Mouse (Mus musculus): ENCODE data around the gene Mrpl38. TPM values are rescaled to one million over a fixed set of nuclear protein-coding genes. Genes with fewer than 3 reads are reported as not detected.

Mrpl38 gene
- polyA plus RNA-seq, 1 experiment from 2014 or later: 48.8 TPM

DNA sequence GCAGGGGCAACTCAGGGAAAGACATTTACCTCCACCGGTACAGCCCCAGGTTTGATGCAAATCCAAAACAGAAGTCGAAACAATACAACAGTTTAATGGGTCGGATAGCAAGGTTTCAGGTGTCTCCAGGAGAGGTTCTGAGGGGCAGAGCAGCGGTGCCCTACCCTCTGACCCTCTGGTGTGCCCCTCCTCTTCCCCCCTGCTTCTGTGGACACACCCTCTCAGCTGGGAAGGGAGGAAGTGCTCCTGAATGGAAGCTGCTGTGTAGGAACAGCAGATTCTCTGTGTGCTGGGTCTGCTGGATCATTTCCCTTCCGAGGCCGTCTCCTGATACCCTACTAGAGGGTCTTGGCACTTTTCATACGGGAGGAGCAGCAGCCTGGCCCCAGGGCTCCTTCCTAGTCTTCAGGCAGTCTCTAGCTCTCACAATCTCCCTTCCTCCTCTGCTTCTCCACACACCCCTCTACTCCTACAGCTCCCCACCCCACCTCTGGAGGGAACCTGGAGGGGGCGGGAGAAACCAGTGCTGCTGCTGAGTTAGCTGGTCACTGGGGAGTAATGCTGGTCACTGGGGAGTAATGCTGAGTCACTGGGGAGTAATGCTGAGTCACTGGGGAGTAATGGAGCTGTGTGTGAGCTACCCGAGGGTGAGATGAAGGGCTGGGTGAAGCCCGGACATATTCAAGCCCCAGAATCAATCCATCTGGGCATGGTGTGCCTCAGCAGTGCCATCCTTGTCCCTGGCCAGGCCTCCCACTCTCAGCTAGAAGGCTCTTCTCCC lies 3.7 kb upstream of the Mrpl38 start:
- WGBS (ENCODE audit: insufficient replicate concordance): 69% methylated on average over 10 of the region's 10 CpGs
- Histone ChIP-seq H3K9ac (no peak overlapping the region), H3K27me3 (no peaks in the 10 kb centered on the region), H3K4me1 (replicated peaks) (peaks cover 62% of the 10 kb centered on the region), H3K4me2 (peak overlapping the region; percentile 29), H3K9me3 (replicated peaks) (no peaks in the 10 kb centered on the region), H3K4me3 (replicated peaks) (no peak overlapping the region), H3K36me3 (replicated peaks) (peaks cover 28% of the 10 kb centered on the region; the same call in 1 of the 2 replicates), H3K27ac (replicated peaks) (peak overlapping the region; percentile 79)
- peak; percentile 46 for ATAC-seq (ENCODE audit: insufficient read depth)

- Histone ChIP-seq H3K9me3 (replicated peaks) (no peaks in the 10 kb centered on the region), H3K36me3 (replicated peaks) (peaks cover 20% of the 10 kb centered on the region; the same call in 1 of the 2 replicates), H3K27ac (replicated peaks) (peak overlapping the region; percentile 80), H3K4me1 (replicated peaks) (peaks cover 57% of the 10 kb centered on the region), H3K27me3 (no peaks in the 10 kb centered on the region), H3K9ac (peak overlapping the region; percentile 77), H3K4me3 (replicated peaks) (peak overlapping the region; percentile 83), H3K4me2 (peak overlapping the region; percentile 83)
- WGBS (ENCODE audit: insufficient replicate concordance): under 1% methylated on average over 20 of the region's 20 CpGs
- ATAC-seq (ENCODE audit: insufficient read depth): no peak
These were observed 586 bp downstream of the Mrpl38 start for GRCm38 (mm10) chr11:116138096-116138467.

- Histone ChIP-seq H3K9me3 (replicated peaks) (no peaks in the 10 kb centered on the region), H3K27me3 (no peaks in the 10 kb centered on the region), H3K9ac (no peak overlapping the region), H3K4me3 (replicated peaks) (no peak overlapping the region), H3K4me1 (replicated peaks) (peaks cover 52% of the 10 kb centered on the region), H3K36me3 (replicated peaks) (peaks cover 33% of the 10 kb centered on the region; the same call in 1 of the 2 replicates), H3K4me2 (no peak overlapping the region), H3K27ac (replicated peaks) (no peak overlapping the region)
- WGBS (ENCODE audit: insufficient replicate concordance): 78% methylated on average over 10 of the region's 10 CpGs
- ATAC-seq (ENCODE audit: insufficient read depth): no peak
These were observed 4.5 kb downstream of the Mrpl38 start for GRCm38 (mm10) chr11:116134171-116134570.

DNA sequence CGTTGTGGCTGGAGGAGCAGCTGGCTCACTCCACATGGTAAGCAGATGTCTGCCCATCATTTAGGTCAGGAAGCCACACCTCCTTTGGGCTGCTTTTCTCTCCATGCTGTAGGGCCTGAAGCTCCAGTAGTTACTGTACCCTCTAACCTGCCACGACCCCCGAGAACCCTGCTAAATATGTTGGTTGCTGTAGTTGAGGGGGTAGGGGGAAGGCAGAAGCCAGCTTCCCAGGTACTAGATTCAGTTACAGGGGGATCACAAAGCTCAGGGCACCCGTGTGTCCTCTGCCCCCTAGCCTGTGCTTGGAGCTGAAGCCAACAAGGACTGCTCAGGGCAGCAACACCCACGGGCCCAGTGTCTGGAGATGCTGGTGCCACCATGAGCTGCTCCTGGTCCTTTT lies 5.2 kb downstream of the Mrpl38 start:
- Histone ChIP-seq H3K4me2 (no peak overlapping the region), H3K27ac (replicated peaks) (no peak overlapping the region), H3K27me3 (no peaks in the 10 kb centered on the region), H3K9me3 (replicated peaks) (no peaks in the 10 kb centered on the region), H3K9ac (no peak overlapping the region), H3K36me3 (replicated peaks) (peaks cover 33% of the 10 kb centered on the region; the same call in 1 of the 2 replicates), H3K4me3 (replicated peaks) (no peak overlapping the region), H3K4me1 (replicated peaks) (peaks cover 51% of the 10 kb centered on the region)
- ATAC-seq (ENCODE audit: insufficient read depth): no peak
- 62% methylated on average over 5 of the region's 5 CpGs for WGBS (ENCODE audit: insufficient replicate concordance)

DNA sequence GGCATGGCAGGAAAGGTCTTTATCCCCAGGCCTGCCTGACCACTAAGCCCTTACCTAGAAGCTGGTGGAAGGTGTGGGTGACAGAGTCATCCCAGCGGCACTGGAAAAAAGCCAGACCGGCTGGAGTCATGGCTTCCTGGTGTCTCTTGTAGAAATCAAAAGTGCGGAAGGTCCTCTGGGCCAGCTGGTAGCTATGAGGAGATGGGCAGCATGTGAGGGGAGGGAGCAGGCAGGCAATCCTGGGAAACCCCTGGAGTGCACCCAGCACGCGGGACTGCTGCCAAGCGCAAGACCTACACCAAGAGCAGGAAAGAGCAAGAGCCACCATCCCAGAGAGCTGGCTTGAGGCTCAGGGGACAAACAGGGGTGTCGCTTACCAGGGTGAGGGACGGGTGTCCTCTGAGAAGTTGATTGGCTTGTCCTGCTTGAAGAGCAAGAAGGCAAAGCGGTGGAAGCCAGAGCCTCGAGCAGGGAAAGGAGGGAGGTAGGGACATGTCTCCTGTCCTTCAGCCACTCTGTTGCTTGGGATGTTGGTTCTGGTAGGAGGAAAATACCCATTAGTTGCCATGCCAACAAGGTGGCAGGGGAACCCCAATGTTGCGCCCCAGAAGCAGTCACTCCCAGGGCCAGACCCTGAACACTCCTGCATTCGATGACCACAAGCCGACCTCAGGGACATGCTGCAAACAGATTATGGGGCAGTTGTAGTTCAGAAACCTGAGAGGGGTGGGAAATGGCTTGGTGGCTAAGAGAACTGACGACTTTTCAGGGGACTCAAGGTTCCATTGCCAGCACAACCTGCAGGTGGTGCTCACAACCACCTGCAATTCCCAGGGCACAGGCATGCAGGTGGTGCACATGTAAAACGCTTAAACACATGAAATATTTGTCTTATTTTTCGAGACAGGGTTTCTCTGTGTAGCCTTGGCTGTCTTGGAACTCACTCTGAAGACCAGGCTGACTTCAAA lies 6.0 kb downstream of the Mrpl38 start:
- Histone ChIP-seq H3K27ac (replicated peaks) (no peak overlapping the region), H3K36me3 (replicated peaks) (peaks cover 33% of the 10 kb centered on the region; the same call in 1 of the 2 replicates), H3K9ac (no peak overlapping the region), H3K4me2 (no peak overlapping the region), H3K4me1 (replicated peaks) (peaks cover 47% of the 10 kb centered on the region), H3K4me3 (replicated peaks) (no peak overlapping the region), H3K27me3 (no peaks in the 10 kb centered on the region), H3K9me3 (replicated peaks) (no peaks in the 10 kb centered on the region)
- WGBS (ENCODE audit: insufficient replicate concordance): 72% methylated on average over 16 of the region's 16 CpGs
- no peak for ATAC-seq (ENCODE audit: insufficient read depth)

DNA sequence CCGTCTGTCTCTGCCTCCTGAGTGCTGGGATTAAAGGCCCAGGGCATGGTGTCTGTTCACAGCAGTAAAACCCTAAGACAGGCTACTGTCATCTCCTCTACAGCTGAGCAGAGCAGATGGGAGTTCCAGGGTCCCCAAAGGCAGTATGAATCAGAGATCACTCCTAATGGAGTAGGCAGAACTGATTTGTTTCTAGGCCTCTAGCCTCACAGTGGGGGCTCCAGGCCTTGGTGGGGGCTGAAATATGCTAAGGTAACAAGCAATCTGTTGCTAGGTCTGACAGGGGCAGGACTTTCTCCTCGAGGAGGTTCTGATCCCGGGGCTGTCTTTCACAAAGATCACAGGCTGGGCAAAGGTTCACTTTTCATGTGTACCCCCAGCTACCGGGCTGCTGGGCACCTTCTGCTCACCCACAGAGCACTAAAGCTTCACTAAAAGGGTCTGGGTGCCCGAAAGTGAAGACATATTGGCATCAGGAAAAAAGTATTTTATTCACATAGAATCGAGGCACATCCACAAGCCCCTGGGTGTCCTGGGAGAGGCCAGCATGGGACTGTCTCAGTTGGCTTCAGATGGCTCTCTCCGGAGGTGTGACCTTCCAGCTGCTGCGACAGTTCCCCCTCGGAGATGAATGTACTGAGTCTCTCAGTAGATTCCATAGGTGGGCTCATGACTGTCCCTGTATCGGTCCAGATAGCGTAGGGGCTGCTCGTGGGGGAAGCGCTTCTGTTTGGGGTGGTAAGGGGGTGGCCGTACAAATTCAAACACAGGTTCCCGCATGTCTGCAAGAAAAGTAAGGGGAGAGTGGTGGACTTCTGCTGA lies 7.1 kb downstream of the Mrpl38 start:
- peak overlapping the region; percentile 63 for H3K4me3 ChIP-seq (replicated peaks)
- H3K9me3 ChIP-seq (replicated peaks): no peaks in the 10 kb centered on the region
- peaks cover 35% of the 10 kb centered on the region for H3K36me3 ChIP-seq (replicated peaks)
- WGBS (ENCODE audit: insufficient replicate concordance): 73% methylated on average over 15 of the region's 15 CpGs
- no peaks in the 10 kb centered on the region for H3K27me3 ChIP-seq
- no peak for ATAC-seq (ENCODE audit: insufficient read depth)
- H3K4me1 ChIP-seq (replicated peaks): peaks cover 47% of the 10 kb centered on the region
- H3K27ac ChIP-seq (replicated peaks): peak overlapping the region; percentile 77
- peak overlapping the region; percentile 85 for H3K4me2 ChIP-seq
- H3K9ac ChIP-seq: peak overlapping the region; percentile 56

DNA sequence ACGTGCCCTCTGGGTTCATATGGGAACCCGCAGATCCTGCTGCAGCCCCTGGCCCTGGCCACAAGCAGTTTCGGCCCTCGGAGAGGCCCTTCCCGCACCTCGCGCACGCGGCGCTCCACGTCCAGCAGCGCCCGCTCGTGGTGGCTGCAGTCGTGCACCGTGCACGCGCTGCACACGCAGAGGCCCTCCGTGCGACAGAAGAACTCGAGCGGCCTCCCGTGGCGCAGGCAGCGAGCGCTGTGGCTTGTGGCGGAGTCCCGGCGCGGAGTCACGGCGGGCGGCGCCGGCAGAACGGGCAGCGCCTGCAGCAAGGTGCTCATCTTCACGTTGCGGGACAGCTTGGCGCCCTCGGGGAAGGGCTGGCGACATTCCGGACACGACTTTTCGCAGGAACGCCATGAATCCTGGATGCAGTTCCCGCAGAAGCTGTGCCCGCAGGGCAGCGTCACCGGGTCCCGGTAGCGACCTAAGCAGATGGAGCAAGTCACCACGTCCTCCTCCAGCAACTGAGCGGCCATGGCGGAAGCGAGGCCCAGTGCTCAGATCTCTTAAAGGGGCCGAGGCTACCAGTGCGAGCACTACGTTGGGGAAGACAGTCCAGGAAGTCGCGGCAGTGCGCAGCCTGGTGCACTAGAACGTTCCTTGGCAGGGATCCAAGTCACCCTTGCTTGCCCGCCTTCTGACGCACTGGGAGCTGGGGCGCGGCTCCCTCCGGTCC lies 8.0 kb downstream of the Mrpl38 start, which contains the start of gene Trim65:
Gene Trim65 (minus strand): TSS at position 641 of the 718 bp plus-strand sequence.
- Histone ChIP-seq H3K4me2 (peak within 1 kb of the TSS; percentile 85), H3K4me1 (replicated peaks) (peaks cover 44% of the 10 kb centered on the region), H3K27me3 (no peaks in the 10 kb centered on the region), H3K4me3 (replicated peaks) (peak within 1 kb of the TSS; percentile 63), H3K36me3 (replicated peaks) (peaks cover 44% of the 10 kb centered on the region), H3K27ac (replicated peaks) (peak within 1 kb of the TSS; percentile 77), H3K9me3 (replicated peaks) (no peaks in the 10 kb centered on the region), H3K9ac (peak within 1 kb of the TSS; percentile 56)
- under 1% methylated on average over 69 of the region's 69 CpGs for WGBS (ENCODE audit: insufficient replicate concordance)
- ATAC-seq (ENCODE audit: insufficient read depth): peak; percentile 73

- Histone ChIP-seq H3K9ac (peak overlapping the region; percentile 56), H3K9me3 (replicated peaks) (no peaks in the 10 kb centered on the region), H3K36me3 (replicated peaks) (peaks cover 46% of the 10 kb centered on the region), H3K27ac (replicated peaks) (peak overlapping the region; percentile 77; the same call in 1 of the 2 replicates), H3K4me2 (peak overlapping the region; percentile 85), H3K4me3 (replicated peaks) (peak overlapping the region; percentile 63), H3K4me1 (replicated peaks) (peaks cover 44% of the 10 kb centered on the region), H3K27me3 (no peaks in the 10 kb centered on the region)
- WGBS (ENCODE audit: insufficient replicate concordance): 18% methylated on average over 8 of the region's 8 CpGs
- no peak for ATAC-seq (ENCODE audit: insufficient read depth)
These were observed 8.6 kb downstream of the Mrpl38 start for GRCm38 (mm10) chr11:116129993-116130487.

- Histone ChIP-seq H3K36me3 (replicated peaks) (peaks cover 38% of the 10 kb centered on the region), H3K4me2 (peak overlapping the region; percentile 85), H3K4me1 (replicated peaks) (peaks cover 44% of the 10 kb centered on the region), H3K27me3 (no peaks in the 10 kb centered on the region), H3K4me3 (replicated peaks) (no peak overlapping the region), H3K27ac (replicated peaks) (no peak overlapping the region), H3K9ac (no peak overlapping the region), H3K9me3 (replicated peaks) (no peaks in the 10 kb centered on the region)
- WGBS (ENCODE audit: insufficient replicate concordance): 71% methylated on average over 9 of the region's 9 CpGs
- no peak for ATAC-seq (ENCODE audit: insufficient read depth)
These were observed 9.4 kb downstream of the Mrpl38 start for GRCm38 (mm10) chr11:116129091-116129790.

Measured in liver, embryonic 15.5 days (tissue).